Mouse (Mus musculus): ENCODE measurements around the gene Nfe2l2. TPM values are rescaled to one million over a fixed set of nuclear protein-coding genes. Genes with fewer than 3 reads are reported as not detected.

Gene Nfe2l2
- total RNA-seq, 2 experiments from 2014 or later: 8.8 to 9.2 TPM

DNA sequence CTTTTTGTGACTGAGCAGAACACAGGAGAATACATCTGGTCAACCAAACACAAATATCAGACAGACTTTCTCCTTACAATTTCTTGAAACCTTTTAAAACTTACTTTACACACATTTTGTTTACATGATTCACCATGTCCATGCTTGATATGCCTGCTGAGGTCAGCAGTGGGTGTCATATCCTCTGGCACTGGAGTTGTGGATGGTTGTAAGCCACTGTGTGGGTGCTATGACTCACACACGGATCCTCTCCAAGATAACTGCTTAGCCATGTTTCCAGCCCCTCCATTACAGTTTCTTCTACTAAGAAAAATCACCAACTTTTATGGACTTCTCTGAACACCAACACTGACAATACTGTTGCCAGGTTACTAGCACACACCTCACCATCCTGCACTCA, 15.5 kb downstream of the Nfe2l2 start:
- DNase-seq: no peak
- intact Hi-C loops (cut with DNase I): no loop called here

DNA sequence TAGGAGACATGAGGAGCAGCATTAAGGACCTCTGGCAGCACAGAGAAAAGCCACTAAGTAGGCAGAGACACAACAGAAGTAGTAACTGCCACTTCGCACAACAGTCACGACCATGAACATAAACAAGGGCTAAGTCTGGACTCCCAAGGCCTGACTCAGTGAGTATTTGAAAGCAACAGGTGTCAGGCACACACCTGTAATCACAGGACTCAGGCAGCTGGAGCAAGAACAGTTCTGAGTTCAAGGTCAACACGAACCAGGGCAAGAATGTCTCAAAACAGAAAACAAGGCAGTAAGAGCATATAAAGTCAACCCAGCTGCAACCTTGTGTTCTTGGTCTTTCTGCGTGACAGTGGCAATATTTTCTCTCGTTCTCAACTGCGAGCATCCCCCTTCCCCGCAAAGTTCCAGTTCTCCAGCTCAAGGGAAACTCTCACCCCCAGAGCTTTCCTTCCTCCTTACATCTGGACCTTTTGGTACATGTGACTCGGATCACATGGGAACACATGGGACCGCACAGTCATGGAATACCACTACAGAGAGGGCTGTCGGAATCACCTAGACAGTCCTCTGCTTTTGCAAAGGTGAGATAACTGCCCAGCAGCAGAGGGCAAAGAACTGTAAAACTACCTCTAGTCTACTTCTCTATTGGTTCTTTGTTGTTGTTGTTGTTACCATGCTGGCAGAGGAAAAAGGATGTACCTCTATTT, 17.2 kb downstream of the Nfe2l2 start:
- no peak for DNase-seq

DNA sequence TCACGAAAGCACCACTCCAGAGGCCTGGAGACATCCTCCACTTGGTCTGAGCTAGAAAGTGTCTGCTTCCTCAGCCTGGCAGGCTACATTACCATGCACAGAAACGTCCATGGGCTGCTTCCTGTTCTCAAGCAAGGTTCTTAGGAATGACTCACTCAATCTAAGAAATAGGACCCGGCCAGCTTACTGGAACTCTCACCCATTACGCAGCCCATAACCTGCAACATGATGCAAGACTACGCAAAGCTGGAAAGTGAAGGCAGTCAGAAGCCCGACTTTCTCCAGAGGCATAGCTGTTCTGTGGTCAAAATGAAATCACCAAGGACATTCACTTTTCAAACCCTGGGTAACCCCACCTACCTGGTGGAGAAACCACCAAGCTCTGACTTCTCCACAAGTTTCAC, 19.0 kb downstream of the Nfe2l2 start:
- intact Hi-C loops (cut with DNase I): no loop called here
- DNase-seq: no peak

More for the DNA sequence above, 17.2 kb downstream of the Nfe2l2 start:
- intact Hi-C loops (cut with DNase I): no loop called here

DNA sequence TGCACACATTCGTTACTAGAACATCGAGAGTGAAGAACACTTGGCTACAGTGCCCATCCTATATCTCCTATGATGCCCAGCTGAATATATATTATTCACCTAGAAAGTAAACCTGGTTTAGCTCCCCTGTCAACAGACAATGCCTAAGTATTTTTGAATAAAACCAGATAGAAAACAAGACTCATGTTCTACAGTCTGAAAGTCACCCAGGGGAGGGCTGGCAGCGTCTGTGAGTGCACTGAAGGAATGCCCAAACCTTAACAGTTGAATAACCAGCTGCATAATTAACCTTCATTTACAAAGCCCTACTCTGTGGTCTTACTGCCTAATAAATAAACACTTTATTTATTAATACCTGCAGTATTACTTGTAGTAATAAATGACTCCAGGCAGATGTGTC, 19.9 kb downstream of the Nfe2l2 start:
- intact Hi-C loops (cut with DNase I): no loop called here
- no peak for DNase-seq

DNA sequence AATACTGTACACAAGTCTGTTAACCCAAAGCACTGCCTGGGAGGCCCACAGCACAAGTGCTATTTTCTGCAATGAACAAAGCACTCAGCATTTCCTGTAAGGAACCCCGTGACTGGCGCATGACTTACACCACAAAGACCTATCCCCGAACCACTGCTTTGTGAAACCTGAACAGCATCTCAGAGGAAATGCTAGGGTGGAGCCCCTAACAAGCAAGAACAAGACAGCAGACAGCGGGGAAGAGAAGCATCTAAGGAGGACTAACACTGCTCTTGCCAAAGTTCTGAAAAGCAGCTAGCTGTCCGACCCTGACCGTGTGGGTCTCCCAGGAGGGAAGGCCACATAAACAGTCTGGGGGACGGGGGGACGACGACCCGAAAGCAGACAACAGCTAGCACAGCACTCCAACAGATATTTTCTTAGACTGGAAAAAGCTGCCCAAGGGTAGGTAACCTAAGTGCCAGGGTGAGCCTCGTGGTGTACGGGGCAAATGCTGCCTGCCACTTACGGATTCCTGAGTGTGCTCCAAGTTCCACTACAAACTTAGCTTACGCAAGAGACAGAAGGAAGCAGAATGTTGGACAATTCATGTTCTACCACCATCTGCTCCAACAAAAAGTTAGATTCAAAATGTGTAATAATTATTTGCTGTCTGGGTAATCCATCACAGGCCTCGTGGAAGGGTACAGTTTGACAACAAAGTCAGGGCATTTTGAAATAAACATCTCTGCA, 21.3 kb downstream of the Nfe2l2 start:
- no peak for DNase-seq
- intact Hi-C loops (cut with DNase I): no loop called here

DNA sequence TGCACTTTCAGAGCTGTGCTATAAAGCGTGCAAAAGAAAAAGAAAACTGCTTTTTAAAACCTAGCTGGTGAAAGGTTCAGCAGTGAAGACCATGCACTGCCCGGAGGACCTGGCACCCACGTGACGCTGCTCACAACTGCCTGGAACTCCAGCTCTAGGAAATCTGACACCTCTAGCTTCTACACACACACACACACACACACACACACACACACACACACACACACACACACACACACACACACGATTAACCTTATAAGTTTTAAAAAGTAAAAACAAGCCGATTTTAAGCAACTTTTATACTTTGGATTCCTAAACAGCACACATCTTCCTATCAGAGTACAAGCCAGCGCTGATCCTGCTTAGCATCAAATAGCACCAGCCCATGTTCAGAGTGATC, 23.0 kb downstream of the Nfe2l2 start:
- intact Hi-C loops (cut with DNase I): no loop called here
- no peak for DNase-seq

DNA sequence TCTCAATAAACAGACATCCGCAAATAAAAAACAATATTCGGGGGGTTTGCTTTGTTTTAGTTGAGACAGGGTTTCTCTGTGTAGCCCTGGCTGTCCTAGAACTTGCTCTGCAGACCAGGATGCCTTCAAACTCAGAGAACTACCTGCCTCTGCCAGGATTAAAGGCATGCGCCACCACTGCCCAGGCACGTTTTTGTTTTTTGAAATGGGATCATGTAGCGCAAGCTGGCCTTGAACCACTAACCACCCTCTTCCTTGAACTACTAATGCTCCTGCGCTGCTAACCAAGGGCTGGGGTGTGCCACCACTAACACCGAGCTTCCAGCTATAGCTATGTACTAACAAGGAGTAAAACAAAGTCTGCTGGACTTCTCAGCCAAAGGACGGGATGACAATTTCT, 24.5 kb downstream of the Nfe2l2 start:
- intact Hi-C loops (cut with DNase I): no loop called here
- no peak for DNase-seq

DNA sequence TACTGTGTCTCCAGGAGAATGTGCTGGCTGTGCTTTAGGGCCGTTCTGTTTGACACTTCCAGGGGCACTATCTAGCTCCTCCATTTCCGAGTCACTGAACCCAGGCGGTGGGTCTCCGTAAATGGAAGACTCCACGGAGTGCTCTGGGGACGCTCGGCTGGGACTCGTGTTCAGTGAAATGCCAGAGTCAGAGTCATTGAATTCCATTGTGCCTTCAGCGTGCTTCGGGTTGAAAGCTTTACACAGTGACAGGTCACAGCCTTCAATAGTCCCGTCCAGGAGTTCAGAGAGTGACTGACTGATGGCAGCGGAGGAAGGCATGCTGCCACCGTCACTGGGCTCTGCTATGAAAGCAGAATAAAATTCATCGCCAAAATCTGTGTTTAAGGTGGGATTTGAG, 27.9 kb downstream of the Nfe2l2 start:
- intact Hi-C loops (cut with DNase I): no loop called here
- DNase-seq: no peak

DNA sequence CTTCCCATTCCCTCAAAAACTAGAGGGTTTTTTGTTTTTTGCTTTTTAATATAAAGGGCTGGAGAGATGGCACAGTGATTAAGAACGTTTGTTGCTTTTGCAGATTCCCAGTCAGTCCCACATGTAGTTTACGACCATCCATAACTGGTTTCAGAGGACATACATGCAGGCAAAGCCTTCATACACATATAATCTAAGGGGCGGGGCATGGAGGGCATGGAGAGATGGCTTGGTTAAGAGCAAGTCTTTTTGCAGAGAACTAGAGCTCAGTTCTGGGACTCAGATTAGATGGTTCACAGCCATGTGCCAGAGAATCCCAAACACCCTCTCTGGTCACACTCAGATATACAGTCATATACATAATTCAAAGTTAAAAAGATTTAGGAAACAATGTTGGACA, 31.9 kb downstream of the Nfe2l2 start:
- intact Hi-C loops (cut with DNase I): no loop called here

DNA sequence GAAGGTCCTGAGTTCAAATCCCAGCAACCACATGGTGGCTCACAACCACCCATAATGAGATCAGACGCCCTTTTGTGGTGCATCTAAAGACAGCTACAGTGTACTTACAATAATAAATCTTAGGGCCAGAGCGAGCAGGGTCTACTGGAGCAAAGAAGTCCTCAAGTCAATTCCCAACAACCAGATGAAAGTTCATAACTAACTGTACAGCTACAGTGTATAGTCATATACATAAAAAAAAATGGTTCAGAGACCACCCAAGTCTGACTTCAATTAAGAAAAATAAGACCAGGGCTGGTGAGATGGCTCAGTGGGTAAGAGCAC, 33.1 kb downstream of the Nfe2l2 start:
- DNase-seq: no peak
- intact Hi-C loops (cut with DNase I): no loop called here

More for the DNA sequence above, 31.9 kb downstream of the Nfe2l2 start:
- DNase-seq: no peak

DNA sequence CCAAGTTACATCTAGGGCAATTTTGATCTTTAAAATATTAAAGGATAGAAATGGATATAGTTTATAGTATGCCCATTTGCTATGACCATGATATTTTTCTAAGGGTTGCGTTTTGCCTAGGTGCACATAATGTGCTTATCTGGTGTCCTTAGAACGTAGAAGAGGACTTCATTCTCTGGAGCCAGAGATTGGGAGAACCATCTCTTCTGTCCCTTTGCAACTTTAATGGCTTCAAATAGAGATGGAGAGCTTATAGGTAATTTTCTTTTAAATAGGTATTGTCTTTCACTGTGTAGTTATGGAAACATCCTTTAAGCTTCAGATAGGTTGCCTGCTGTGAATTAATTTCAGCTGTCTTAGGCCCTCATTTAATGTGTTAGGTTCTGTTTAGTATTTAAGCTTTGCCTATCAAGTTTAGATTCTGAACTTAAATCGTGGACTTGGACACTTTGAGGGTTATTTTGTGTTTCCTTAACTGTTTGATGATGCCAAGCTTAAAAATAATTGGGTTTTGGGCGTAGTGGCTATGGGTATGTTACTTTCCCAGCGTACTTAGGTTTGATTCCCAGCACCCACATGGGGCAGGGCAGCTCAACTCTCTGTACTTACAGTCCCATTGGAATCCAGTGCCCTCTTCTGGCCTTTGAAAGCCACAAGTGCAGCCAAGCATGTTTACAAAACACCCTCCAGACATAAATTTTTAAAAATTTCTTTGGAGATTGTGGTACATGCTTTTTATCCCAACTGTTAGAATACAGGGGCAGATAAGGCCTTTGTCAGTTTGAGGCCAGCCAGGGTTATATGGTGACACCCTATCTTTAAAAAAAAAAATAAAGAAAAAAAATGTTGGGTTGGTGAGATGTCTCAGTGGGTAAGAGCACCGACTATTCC, 33.8 kb downstream of the Nfe2l2 start:
- DNase-seq: no peak
- intact Hi-C loops (cut with DNase I): no loop called here

DNA sequence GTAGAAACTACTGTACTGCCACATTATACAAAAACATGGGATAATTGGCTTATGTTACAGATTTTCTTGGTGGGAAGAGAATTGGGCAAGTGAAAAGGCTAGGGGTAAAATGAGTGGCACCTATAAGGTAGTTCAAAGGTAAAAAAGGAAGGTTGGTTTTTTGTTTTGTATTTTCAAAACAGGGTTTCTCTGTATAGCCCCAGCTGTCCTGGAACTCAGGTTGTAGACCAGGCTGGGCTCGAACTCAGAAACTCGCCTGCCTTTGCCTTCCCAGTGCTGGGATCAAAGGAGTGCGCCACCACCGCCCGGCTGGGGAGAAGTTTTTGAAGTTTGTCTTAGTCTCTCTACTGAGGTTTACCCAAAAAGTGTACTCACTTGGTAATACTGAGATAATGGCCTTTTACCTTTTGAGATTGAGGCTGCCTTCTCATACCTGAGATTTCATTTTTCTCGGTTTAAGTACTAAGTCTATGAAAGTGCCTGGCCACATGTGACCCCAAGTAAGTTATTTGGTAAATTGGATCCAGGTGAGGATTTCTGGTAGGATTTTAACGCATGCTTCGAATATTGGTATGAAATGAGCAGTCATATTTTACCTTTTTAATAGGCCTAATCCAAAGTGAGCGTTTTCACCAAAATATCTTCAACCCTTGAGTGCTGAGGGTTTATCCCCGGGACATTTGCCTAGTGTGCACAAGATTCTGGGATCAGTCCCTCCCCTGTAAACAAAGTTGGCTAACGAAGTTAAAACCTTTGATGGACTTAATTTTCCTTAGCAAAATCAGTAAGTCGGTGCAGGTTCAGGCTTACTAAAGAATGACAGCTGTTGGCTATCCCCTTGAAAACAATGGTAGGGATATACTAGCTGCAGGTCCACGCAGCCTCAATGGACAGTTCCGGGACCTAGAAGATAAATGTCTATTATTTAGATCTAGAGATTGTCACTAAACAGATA, 34.7 kb downstream of the Nfe2l2 start:
- peak; percentile 31 for DNase-seq
- intact Hi-C loops (cut with DNase I): loop anchor here (10.0 kb wide), 1 partner anchor 65 kb away; no protein-coding TSS in a partner anchor

DNA sequence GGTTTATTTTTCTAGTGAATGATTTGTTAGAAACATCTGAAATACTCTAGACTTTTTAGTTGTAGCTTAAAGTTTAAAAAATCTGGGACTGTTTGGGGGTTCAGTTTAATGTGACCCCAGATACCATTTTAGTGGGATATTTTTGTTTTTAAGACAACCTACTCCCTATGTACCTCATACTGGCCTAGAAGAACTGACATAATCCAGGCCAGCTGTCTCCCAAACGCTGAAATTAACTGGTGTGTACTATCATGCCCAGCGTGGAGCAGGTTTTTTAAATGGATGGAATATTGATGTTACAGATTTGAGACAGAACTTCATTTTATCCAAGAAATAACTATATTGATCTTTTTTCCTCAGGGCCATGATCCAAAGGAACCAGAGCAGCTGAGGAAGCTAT, 43.3 kb downstream of the Nfe2l2 start:
- DNase-seq: no peak
- intact Hi-C loops (cut with DNase I): loop anchor here (10.0 kb wide), 1 partner anchor 56 kb away; no protein-coding TSS in a partner anchor

DNA sequence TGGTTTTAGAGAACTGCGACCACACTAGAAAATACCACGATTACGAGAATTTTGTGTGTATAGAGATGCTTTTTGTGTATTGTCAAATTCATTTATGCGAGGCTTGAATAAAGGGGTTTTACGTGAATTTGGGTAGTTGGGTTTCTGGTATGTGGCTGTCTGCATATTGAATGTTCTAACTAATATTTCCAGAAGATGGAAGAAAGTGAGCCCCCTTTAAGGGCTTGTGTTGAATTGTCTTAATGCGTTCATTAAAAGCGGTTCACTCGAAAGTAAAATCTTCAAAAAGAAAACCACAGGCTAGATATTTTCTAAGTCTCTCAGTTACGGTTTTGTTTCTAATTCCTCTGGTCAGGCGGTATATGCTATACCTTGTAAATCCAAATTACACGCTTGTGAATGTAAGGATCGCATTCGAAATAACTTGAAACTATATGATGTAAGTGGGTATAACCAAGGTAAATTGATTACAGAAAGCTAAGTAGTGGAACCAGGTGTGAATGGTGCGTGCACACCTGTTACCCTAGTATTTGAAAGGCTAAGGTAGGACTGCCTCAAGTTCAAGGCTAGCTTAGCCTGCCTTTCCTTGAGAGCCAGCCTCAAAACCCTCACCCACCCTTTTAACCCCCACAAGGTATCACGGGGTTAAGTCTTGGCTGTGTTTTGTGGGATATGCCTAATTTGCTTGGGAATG, 44.0 kb downstream of the Nfe2l2 start:
- no peak for DNase-seq
- intact Hi-C loops (cut with DNase I): loop anchor here (10.0 kb wide), 1 partner anchor 56 kb away; no protein-coding TSS in a partner anchor

DNA sequence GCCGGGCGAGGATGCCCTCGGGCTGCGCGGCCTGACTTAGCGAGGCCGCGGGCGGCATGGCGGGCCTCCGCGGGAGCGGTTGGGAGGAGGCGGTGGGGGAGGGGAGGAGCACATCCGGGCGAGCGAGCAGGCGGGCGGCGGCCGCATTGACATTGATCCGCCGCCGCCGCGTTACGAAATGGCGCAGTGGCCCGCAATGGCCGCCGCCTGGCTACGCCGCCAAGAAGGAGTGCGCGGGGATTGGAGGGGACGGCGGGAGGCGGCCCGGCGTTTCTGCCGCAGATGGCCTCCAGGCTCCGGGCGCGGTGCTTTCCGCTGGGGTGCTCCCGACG, 44.8 kb downstream of the Nfe2l2 start:
- DNase-seq: peak; percentile 96
- intact Hi-C loops (cut with DNase I): no loop called here

DNA sequence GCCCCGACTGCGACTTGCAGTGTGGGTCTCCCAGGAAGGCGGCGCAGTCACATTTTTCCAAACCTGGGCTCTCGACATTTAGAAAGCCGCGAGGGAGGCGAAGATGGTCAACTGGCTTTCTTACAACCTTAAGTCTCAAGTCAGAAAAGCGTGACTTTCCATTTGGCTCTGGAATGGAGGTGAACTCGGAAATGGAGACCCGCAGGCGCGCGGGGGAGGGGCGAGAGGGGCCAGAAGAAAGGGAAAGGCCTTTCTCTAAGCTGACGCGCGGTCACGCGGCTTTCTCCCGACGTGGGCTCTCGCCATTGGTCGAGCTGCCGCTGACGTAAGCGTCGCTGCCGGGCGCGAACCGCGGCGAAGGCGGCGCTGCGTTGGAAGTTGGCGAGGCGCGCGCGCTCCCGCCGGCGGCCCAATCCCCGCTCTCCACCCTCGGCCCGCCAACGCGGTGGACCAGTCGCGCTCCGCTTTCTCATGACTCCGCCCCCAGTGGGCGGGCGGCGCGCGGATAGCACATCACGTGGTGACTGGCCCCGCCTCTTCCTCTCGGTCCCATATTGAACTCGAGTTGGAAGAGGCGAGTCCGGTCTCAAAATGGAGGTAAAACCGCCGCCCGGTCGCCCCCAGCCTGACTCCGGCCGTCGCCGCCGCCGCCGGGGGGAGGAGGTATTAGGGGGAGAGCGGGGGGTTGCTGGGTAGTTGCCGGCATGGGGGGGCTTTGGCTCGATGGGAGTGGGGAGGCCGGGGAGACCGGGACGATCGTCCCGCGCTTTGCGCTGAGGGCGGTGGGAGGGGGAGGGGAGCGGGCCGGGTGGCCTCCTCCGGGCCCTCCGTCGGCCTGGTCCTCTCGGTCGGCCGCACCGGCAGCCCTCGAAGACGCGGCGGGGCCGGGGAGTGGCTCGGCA, 45.5 kb downstream of the Nfe2l2 start, which contains the start of gene Hnrnpa3:
Gene Hnrnpa3, plus strand, starts transcription at position 535 of the 902 bp plus-strand sequence.
- intact Hi-C loops (cut with DNase I): no loop called here
- DNase-seq: peak; percentile 99

DNA sequence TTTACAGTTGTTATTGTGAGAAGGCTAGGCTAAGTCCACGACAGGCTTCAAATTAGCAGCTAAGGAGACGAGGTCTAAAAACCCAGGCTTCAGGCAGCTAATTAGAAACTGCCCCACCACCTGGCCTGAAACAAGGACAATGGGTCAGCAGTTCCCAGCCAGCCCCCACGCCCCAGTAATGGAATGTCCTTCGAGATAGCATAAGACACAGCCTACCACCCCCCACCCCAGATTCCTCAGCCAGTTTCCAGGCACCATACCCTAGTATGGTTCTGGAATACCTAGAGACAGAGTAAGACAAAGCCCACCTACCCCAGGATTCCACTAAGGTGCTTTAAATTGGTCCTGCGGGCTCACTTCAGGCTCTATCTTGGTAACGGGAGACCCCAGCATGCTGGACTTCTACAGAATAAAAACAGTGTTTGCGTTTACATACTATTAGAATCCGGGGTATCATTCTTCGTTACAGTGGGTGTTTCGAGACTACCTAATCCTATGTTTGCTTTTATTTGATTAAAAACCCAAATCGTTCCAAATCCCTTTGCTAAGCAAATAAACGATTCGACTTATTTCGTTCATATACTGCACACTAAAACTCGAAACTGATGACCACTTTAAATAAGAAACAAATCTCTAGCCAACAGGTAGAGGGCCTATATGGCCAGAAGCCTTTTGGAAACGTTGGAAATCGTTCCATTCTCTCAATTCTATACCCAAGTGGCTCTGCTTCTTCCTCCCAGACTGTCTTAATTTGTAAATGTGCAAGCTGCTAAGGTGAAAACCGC, 46.3 kb downstream of the Nfe2l2 start:
- peak; percentile 31 for DNase-seq
- intact Hi-C loops (cut with DNase I): no loop called here

DNA sequence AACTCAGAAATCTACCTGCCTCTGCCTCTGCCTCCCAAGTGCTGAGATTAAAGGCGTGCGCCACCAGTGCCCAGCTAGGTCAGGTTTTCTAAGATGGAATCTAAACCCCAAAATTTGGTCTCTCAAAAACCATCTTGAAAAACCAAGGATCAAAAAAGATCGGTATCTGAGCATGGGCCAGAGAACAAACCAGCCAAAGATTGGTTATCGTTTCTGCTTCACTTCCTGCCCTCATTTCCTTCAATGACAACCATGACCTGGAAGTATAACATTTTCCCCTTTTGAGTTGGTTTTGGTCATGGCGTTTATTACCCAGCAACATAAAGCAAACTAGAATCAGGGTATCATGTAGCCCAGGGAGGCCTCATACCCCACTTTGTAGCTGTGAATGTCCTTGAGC, 47.5 kb downstream of the Nfe2l2 start:
- intact Hi-C loops (cut with DNase I): no loop called here
- no peak for DNase-seq

Data from left cerebral cortex, postnatal 4 days (tissue).